Mouse (Mus musculus): ENCODE measurements around the gene Igf2bp2.

- TF ChIP-seq CTCF (IDR thresholded peaks at IDR 0.05; ENCODE audit: low read depth) (no peak), EP300 (IDR thresholded peaks at IDR 0.05; ENCODE audit: low read depth) (no peak)
These were observed 40.4 kb upstream of the Igf2bp2 start for GRCm38 (mm10) chr16:22203501-22203900.

Measured in liver, postnatal 0 days (tissue).